Mouse (Mus musculus): ENCODE measurements at regions not wholly inside any gene's neighbourhood (a gene's known extent, or its start where the extent isn't known, plus 50 kb on each side); places are given as distances from the start of the nearest gene placed in this dataset.

GRCm38 (mm10) chr8:118056781-118057180 lies 226.8 kb upstream of the Cdh13 start:
- no peak for TF ChIP-seq POLR2A (IDR thresholded peaks at IDR 0.05; ENCODE audit: insufficient read depth, low read depth, low read length)
- no peak for TF ChIP-seq CTCF (IDR thresholded peaks at IDR 0.05)
- TF ChIP-seq EP300 (IDR thresholded peaks at IDR 0.05; ENCODE audit: insufficient read depth, low read depth, low read length) = no peak

Data from heart, adult 2 months (tissue).